Mouse (Mus musculus) embryonic facial prominence, embryonic 12.5 days (tissue): ENCODE measurements around the gene Frmd4a. TPM values are rescaled to one million over a fixed set of nuclear protein-coding genes. Genes with fewer than 3 reads are reported as not detected.

Source experiments
- ATAC-seq: fragments of 200-750 bp; cut with Nextera tagmentation; 2 replicates; pipeline ENCODE4 v1.8.0; 2017; ENCODE audit not compliant: insufficient number of reproducible peaks, insufficient read depth, low FRiP score, low TSS enrichment
- H3K27ac ChIP-seq: fragments of 300-500 bp; sonication (generic); 2 replicates; pipeline ENCODE4 v1.5.1; 2016; ENCODE audit warnings: mild to moderate bottlenecking
- H3K27me3 ChIP-seq: fragments of 300-500 bp; sonication (generic); 2 replicates; pipeline ENCODE4 v1.6.1; 2016; ENCODE audit warnings: mild to moderate bottlenecking, moderate library complexity
- H3K36me3 ChIP-seq: fragments of 300-500 bp; sonication (generic); 2 replicates; pipeline ENCODE4 v1.6.1; 2016; ENCODE audit warnings: mild to moderate bottlenecking
- H3K4me1 ChIP-seq: fragments of 300-500 bp; sonication (generic); 2 replicates; pipeline ENCODE4 v1.6.1; 2016
- H3K4me2 ChIP-seq: fragments of 300-500 bp; sonication (generic); replicated peaks from 2 replicates; pipeline ENCODE4 v1.6.1; 2016; ENCODE audit warnings: mild to moderate bottlenecking, moderate library complexity
- H3K4me3 ChIP-seq: fragments of 300-500 bp; sonication (generic); 2 replicates; pipeline ENCODE4 v1.5.1; 2016; ENCODE audit warnings: mild to moderate bottlenecking
- H3K9ac ChIP-seq: fragments of 300-500 bp; sonication (generic); 2 replicates; pipeline ENCODE4 v1.6.1; 2016; ENCODE audit warnings: mild to moderate bottlenecking, moderate library complexity
- H3K9me3 ChIP-seq: fragments of 300-500 bp; sonication (generic); 2 replicates; pipeline ENCODE4 v1.6.1; 2016; ENCODE audit warnings: mild to moderate bottlenecking, moderate library complexity
- WGBS: fragments of 180-500 bp; shearing (Covaris S2); methylation state at CpG from one replicate; pipeline ENCODE4 v1.1.7; 2016; 5-methylcytosine and 5-hydroxymethylcytosine counted together
- polyA plus RNA-seq: library from polyadenylated mRNA; unstranded; fragments of >200 nt; fragmentation: Nextera tagmentation; extraction: Ambion mirVana; gene quantifications from 2 replicates; pipeline ENCODE4 v1.2.1, GENCODE M21; 2016

Frmd4a gene
- 58.7 and 67.1 TPM in 2 replicates for polyA plus RNA-seq

DNA sequence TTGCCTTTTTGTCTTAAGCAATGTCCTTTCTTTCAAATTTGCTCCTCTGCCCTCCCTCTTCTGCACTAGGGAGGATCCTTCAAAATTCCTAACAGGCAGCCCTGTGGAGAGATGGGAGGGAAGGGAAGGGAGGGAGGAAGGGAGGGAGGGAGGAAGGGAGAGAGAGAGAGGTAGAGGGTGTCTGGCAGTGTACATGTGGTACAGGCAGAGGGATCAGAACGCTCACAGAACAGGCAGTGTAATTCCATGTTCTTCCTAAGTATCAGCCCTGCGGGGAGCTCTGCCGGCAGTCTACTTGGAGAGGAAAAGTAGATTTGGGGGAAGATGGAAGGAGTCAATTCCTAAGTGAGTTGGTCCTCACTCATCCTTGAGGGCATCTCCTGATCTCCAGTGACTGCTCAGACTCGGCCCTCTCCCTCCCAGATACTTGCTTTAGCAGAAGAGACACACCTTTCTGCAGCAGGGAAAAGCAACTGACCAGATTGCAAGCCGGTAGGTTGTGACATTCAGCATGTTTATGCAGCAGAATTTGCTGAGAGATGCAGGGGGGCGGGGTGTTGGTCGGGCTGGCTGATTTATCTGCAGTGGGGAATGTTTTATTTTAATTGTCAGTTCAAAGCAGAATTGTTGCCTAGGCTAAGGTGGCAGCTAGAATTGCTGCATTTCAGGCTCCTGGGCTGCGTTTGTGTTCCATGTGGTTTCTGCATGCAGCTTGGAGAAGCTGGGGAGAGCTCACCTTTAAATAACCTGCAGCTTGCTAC lies at the start of gene Frmd4a:
Frmd4a (plus strand) TSS at position 190 of the 761 bp plus-strand sequence.
- ATAC-seq, result no peak
- no peaks in the 10 kb centered on the region; the same call in 1 of the 2 replicates for H3K27me3 ChIP-seq
- peaks cover 17% of the 10 kb centered on the region; the same call in 1 of the 2 replicates for H3K4me1 ChIP-seq
- H3K27ac ChIP-seq, result no peak within 1 kb of the TSS; the same call in 1 of the 2 replicates
- 43% methylated on average over 8 of the region's 8 CpGs for WGBS
- H3K9me3 ChIP-seq, result no peaks in the 10 kb centered on the region
- H3K36me3 ChIP-seq, result no peaks in the 10 kb centered on the region
- no peak within 1 kb of the TSS for H3K4me3 ChIP-seq
- H3K4me2 ChIP-seq, result peak within 1 kb of the TSS; percentile 32
- H3K9ac ChIP-seq, result peak within 1 kb of the TSS; percentile 29; the same call in 1 of the 2 replicates

DNA sequence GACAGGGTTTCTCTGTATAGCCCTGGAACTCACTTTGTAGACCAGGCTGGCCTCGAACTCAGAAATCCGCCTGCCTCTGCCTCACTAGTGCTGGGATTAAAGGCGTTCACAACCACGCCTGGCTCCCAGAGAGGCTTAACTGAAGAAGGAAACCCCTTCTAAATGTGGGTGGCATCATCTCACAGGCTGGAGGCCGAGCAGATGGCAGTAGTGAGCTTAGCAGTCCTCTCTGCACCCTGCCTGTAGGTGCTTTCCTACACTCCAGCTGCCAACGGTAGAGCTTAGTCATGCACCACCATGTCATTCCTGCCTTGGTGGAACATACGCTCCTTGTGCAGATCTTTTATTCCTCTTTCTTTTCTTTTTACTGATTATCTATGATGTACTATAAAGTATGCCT lies 28.6 kb upstream of the Frmd4a start:
- H3K27ac ChIP-seq, result no peak overlapping the region
- no peak overlapping the region for H3K9ac ChIP-seq
- H3K4me2 ChIP-seq, result no peak overlapping the region
- H3K4me1 ChIP-seq, result no peaks in the 10 kb centered on the region
- no peak for ATAC-seq
- 83% methylated on average over 7 of the region's 7 CpGs for WGBS
- no peaks in the 10 kb centered on the region for H3K9me3 ChIP-seq
- H3K36me3 ChIP-seq, result no peaks in the 10 kb centered on the region
- no peak overlapping the region for H3K4me3 ChIP-seq
- no peaks in the 10 kb centered on the region for H3K27me3 ChIP-seq

DNA sequence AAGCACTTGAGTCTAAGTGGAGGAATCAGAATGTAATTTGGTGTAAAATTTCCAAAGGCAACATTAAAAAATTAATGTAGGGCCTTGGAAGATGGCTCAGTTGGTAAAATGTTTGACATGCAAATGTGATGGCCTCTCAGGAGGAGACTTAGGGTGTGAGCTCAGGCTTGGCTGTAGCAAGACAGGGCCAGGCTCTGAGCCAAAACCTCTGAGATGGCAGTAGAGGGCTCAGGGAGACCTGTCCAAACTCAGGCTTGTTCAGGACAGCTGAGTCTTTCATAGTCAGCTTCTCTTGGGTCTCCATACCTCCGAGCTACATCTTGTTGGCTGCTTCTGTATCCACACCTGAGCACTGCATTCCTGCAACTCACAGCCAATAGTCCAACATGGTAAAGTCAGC lies 27.1 kb upstream of the Frmd4a start:
- H3K36me3 ChIP-seq, result no peaks in the 10 kb centered on the region
- no peak overlapping the region for H3K9ac ChIP-seq
- no peak for ATAC-seq
- WGBS, result 75% methylated on average over 1 of the region's 1 CpGs
- H3K4me3 ChIP-seq, result no peak overlapping the region
- no peak overlapping the region for H3K27ac ChIP-seq
- no peak overlapping the region for H3K4me2 ChIP-seq
- H3K9me3 ChIP-seq, result no peaks in the 10 kb centered on the region
- H3K27me3 ChIP-seq, result no peaks in the 10 kb centered on the region
- H3K4me1 ChIP-seq, result no peaks in the 10 kb centered on the region

DNA sequence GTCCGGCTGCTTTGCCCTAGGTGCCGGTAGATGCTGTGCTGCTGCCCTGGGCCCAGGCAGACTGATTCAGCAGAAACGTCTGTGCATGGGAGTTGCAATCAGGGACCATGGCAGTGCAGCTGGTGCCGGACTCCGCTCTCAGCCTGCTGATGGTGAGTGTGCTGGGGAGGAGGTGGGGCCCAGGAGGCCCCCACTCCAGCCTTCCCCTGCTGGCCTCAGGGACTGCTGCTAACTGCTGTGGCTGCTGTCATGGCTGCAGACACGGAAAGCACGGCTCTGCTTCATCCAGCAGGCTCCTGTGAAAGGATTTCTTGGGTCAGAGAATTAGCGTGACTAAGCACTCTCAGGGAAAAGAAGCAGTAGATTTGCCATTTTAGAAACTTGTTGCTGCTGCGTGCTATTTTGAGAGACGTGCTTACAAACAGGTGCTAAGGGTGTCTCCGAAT lies 937 bp downstream of the Frmd4a start:
- H3K9me3 ChIP-seq, result no peaks in the 10 kb centered on the region
- peak overlapping the region; percentile 32 for H3K4me2 ChIP-seq
- peak; percentile 74; the same call in 1 of the 2 replicates for ATAC-seq
- H3K27me3 ChIP-seq, result no peaks in the 10 kb centered on the region; the same call in 1 of the 2 replicates
- peak overlapping the region; percentile 29; the same call in 1 of the 2 replicates for H3K9ac ChIP-seq
- no peaks in the 10 kb centered on the region for H3K36me3 ChIP-seq
- H3K27ac ChIP-seq, result no peak overlapping the region; the same call in 1 of the 2 replicates
- H3K4me1 ChIP-seq, result peaks cover 17% of the 10 kb centered on the region; the same call in 1 of the 2 replicates
- WGBS, result 39% methylated on average over 11 of the region's 11 CpGs
- no peak overlapping the region for H3K4me3 ChIP-seq

DNA sequence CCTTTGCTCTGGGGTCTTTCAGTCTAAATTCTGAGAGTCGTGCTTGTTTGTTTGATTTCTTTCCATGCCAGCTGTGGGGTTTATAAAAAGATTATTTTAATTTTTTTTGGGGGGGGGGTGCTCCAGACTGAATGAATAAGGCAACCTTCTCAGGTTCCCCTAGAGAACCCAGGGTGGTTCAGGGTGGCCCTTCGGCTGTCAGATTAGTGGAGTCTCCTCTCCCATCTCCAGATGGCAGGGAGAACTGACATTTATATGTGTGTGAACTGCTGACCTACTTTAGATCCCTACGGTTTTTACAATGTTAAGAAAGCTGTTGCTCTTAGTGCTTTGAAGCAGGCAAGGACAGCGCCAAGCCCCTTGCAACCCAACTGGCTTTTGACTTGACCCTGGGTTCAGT lies 1.4 kb downstream of the Frmd4a start:
- Histone ChIP-seq H3K4me3 (no peak overlapping the region), H3K27ac (peak overlapping the region; percentile 23; the same call in 1 of the 2 replicates), H3K9me3 (no peaks in the 10 kb centered on the region), H3K4me2 (peak overlapping the region; percentile 32), H3K27me3 (no peaks in the 10 kb centered on the region; the same call in 1 of the 2 replicates), H3K4me1 (peaks cover 17% of the 10 kb centered on the region; the same call in 1 of the 2 replicates), H3K9ac (no peak overlapping the region), H3K36me3 (no peaks in the 10 kb centered on the region)
- WGBS, result 60% methylated on average over 4 of the region's 4 CpGs
- ATAC-seq, result no peak

DNA sequence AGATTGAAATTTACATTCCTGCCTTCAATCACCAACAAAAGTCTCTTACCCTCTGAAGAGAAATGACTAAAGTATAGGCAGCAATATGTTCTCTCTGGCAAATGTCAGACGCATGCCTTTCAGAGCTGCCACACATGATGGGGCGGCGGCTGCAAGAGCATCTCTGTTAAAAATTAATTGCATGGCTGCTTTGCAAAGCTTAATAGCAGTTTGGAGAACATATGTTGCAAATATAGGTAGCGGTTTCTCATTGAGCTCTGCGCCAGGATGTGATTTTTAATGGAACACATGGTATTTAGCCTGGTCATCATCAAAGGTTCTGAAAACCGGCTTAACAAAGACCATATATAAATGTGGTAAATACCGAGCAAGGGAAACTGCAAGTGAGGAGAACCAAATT lies 7.4 kb downstream of the Frmd4a start:
- H3K9ac ChIP-seq, result no peak overlapping the region
- no peak overlapping the region for H3K27ac ChIP-seq
- H3K9me3 ChIP-seq, result no peaks in the 10 kb centered on the region
- no peaks in the 10 kb centered on the region for H3K27me3 ChIP-seq
- 59% methylated on average over 7 of the region's 7 CpGs for WGBS
- no peak overlapping the region for H3K4me3 ChIP-seq
- no peak for ATAC-seq
- no peak overlapping the region for H3K4me2 ChIP-seq
- 0 out of 2 replicates have a peak, but pooled peaks cover 4% of the 10 kb centered on the region for H3K4me1 ChIP-seq
- H3K36me3 ChIP-seq, result no peaks in the 10 kb centered on the region

DNA sequence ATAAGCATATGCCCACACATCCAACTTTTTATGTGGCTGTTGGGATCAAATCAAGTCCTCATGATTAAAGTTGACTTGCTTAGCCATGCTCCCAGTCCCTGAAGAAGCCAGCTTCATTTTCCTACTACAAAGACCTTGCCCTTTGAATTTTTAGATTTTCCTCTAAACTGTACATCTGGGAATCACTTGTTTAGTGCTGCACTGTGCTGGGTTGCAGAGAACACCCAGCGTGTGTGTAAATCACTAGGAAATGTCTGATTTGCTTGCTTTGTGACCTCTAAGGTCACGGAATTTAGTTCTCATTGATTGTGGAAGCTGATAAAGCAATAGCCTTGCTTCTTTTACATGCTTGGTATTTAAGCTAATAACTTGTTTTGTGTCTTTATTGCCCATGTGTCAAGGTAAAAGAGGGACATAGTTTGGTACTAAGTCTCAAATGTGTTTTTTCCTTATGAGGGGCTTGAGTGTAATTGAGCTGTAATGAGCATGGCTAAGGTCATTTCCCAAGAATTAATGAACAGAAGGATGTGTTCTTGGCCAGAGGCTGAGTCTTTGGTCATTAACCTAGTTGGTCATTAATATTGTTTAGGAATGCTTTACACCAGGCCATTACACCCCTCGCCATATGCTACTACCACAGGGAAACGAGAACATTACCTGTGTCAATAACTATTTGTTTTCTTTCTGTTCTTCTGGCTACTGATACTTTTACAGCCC lies 11.7 kb downstream of the Frmd4a start:
- 62% methylated on average over 4 of the region's 4 CpGs for WGBS

DNA sequence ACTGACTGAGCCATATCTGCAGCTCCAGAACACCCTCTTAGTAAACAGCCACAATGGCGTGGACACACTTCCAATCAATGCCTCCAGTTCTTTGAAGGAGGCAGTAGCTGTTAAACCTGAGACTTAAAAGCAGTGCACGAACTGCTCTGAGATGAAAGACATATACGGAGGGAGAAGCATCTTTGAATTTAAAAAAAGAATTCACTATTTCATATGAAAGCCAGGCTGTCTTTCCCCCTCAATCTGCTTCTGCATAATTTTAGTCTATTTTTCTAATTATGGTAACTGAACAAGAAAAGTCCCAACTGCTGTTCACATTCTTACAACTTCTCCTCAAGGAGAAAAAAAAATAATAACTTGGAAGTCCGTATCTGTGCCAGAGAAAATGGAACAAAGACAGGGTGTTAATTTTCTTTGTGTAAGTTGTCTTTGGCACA lies 18.7 kb downstream of the Frmd4a start:
- Histone ChIP-seq H3K4me1 (no peaks in the 10 kb centered on the region), H3K27me3 (no peaks in the 10 kb centered on the region), H3K27ac (no peak overlapping the region), H3K4me2 (no peak overlapping the region), H3K36me3 (no peaks in the 10 kb centered on the region), H3K9ac (no peak overlapping the region), H3K9me3 (no peaks in the 10 kb centered on the region), H3K4me3 (no peak overlapping the region)
- ATAC-seq, result no peak
- WGBS, result 76% methylated on average over 4 of the region's 4 CpGs

More for the DNA sequence above, 11.7 kb downstream of the Frmd4a start:
- no peak overlapping the region for H3K4me2 ChIP-seq
- H3K9ac ChIP-seq, result no peak overlapping the region
- no peaks in the 10 kb centered on the region for H3K9me3 ChIP-seq
- 0 out of 2 replicates have a peak, but pooled peaks cover 4% of the 10 kb centered on the region for H3K4me1 ChIP-seq
- H3K27ac ChIP-seq, result no peak overlapping the region
- H3K36me3 ChIP-seq, result no peaks in the 10 kb centered on the region
- H3K27me3 ChIP-seq, result no peaks in the 10 kb centered on the region
- no peak for ATAC-seq
- H3K4me3 ChIP-seq, result no peak overlapping the region

DNA sequence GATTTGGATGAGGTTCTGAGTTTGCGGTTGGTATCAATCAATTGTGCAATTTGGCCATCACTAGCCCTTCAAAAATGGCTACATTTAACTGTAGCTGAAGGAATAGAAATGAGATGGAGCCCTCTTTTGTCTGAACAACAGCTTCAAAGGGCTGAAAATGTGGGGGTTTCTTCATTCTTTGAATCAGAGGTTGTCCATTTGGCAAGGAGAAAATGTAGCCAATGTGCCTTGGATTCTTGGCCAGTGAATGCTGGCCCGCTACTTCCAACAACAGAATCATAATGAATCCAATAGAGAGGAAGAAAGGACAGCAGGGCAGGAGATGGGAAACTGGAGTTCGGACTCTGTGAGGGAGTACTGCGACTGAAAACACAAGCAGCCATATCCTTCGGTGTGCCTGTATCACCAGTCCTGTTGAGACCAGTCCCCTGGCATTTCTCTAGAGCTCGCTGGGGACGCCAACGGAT lies 19.2 kb downstream of the Frmd4a start:
- Histone ChIP-seq H3K27ac (no peak overlapping the region), H3K4me2 (no peak overlapping the region), H3K9ac (no peak overlapping the region), H3K27me3 (no peaks in the 10 kb centered on the region), H3K36me3 (no peaks in the 10 kb centered on the region), H3K4me3 (no peak overlapping the region), H3K9me3 (no peaks in the 10 kb centered on the region), H3K4me1 (no peaks in the 10 kb centered on the region)
- ATAC-seq, result no peak
- 88% methylated on average over 8 of the region's 8 CpGs for WGBS

DNA sequence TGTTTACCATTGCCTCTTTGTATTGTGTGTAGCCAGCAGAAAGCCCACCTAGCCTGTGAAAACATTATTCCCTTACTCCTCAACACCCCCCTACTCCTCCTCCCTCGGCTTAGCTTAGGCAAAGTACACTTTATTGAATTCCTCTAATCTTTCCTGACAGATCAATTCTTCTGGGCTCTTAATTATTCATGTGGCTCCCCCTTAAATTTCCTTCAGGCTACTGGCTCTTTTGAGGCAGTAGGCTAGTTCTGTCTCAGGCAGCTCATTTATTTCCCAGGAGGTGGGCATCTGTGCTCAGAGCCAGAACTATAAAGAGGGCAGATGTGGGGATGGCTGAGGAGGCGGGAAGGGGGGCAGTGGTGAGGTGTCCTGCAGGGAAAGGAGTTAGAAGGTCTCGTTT lies 24.5 kb downstream of the Frmd4a start:
- H3K27ac ChIP-seq, result no peak overlapping the region
- 24% methylated on average over 3 of the region's 3 CpGs for WGBS
- no peak for ATAC-seq
- H3K4me1 ChIP-seq, result no peaks in the 10 kb centered on the region
- H3K9ac ChIP-seq, result no peak overlapping the region
- H3K36me3 ChIP-seq, result no peaks in the 10 kb centered on the region
- H3K4me3 ChIP-seq, result no peak overlapping the region
- H3K4me2 ChIP-seq, result no peak overlapping the region
- H3K9me3 ChIP-seq, result no peaks in the 10 kb centered on the region
- no peaks in the 10 kb centered on the region for H3K27me3 ChIP-seq

DNA sequence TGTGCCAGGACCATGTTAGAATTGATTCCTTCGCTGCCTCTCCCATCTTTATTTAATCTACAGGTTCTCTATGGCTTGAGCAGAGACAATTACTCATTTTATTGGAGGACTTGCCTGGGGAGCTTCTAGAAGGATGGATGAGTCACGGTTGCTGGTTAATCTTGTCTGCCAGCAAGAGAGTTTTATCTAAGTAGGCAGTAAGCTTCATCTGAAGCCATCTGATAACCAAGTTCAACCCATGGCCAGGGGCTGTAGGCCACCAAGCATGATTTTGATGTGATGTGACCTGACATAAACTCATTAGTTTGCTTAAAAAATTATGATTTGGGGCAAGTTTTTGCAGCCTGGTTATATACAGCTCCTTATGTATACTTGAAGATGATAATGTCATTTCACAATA lies 38.0 kb downstream of the Frmd4a start:
- Histone ChIP-seq H3K4me1 (no peaks in the 10 kb centered on the region), H3K27ac (no peak overlapping the region), H3K4me2 (no peak overlapping the region), H3K9ac (no peak overlapping the region), H3K36me3 (no peaks in the 10 kb centered on the region), H3K4me3 (no peak overlapping the region), H3K9me3 (no peaks in the 10 kb centered on the region), H3K27me3 (no peaks in the 10 kb centered on the region)
- no peak for ATAC-seq
- WGBS, result 74% methylated on average over 2 of the region's 2 CpGs
